Mouse (Mus musculus) layer of hippocampus, adult 9-10 months (tissue): ENCODE results near the gene Arhgap10.
A peak's percentile ranks its signal among the peaks of the same experiment; 100 is the strongest.

Experiments
- DNase-seq: peaks from one replicate; pipeline ENCODE4 v3.0.0; 2022; ENCODE audit warnings: low spot score

Arhgap10 gene

DNA sequence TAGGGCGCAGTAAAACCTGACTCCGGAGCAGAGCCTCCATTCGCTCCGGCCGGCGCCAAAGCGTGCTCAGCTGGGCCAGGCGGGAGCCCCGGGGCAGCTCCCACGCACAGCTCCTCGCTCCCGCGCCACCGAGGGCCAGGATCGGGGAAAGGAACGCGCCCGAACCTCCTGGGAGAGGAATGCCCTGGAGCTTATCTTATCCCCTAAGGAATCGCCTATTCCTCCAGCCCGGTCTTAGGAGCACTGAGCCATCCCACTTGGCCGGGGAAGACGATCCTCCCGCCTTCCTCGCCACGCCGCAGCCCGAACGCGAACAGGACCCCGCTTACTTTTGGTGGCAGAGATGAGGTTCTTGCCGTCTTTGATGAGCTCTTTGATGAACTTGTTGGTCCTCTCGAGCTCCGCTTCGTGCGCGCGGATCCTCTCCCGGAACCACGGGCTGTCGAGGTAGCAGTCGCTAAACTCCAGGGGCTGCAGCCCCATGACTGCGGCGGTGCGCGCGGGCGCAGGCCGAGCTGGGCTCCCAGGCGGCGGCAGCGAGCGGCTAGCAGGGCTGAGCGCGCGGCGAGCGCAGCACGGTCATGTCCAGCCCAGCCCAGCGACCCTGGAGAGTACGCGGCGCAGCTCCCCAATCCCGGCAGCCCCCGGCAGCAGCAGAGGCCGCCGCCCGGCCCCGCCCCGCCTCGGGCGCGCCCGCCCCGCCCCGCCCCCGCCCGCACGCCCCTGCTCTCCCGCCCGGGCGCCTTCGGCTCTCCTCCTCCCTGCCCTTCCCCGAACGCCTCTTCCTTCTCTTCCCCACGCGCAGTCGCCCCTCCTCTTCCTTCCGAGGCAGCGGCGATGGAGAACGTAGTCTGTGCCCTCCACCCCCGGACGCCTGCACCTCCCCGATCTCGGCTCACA, at the start of gene Arhgap10:
Gene Arhgap10 (minus strand): TSS at position 653 of the 900 bp plus-strand sequence.
- DNase-seq = no peak

DNA sequence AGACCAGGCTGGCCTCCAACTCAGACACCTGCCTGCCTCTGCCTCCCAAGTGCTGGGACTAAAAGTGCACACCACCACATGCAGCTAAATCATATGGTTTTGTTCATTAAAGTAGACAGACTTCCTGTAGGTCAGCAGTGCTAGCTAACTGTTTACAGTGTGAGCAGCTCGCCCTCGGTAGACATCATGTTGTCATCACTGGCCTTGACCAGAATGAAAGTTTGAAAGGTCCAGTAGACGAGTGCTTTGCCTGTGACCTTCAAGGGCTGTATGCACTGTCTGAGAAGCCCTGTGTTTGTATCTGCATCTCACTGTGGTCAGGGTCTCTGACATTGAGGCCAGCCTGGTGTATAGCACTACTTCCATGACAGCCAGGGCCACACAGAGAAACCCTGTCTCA, 43.7 kb upstream of the Arhgap10 start:
- no peak for DNase-seq

DNA sequence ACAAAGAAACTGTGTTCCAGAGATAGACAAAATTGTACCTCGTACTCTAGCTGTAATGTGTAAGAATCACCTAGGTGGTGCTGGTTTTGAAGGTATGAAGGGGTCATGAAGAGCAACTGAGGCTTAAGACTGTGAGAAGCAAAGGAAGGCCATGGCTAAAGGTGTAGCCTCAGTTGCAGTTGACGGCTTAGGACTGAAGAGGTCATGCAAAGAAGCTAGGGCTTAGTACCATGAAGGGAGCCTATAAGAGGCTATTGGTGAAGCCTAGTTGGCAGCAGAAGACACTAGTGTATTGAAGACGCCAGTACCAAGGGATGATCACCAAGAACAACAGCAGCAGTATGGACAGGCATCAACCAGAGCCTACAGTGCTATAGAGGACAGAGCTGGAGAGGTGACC, 34.7 kb upstream of the Arhgap10 start:
- no peak for DNase-seq

DNA sequence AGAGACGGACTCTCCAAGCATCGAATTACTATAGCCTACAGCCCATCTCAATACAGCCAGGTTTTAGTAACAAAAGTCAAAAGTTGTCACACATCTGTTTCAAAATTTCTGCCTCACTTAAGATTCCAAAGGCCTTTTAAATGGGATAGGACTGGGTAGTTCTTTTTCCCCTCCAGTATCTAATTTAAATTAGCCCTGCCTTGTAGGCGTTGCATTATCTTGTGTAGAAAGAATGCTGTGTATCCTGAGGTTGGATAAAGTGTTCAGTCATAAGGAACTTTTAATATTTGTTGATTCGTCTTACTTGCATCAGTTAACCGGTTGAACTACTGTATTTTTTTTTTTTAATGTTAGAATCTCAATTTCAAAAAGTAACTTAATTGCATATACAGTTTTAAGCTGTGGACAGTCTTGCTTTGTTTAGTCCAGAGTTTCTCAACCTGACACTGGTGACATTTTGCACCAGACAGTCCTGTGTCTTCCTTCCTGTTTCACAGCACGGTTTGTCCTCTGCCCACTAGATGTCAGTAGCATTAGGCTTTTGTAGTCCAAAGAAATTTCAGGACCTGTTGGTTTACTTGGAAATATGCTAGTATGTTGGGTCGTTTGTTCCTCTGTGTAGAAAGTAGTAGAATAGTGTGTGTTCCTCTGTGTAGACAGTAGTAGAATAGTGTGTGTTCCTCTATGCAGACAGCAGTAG, 32.3 kb upstream of the Arhgap10 start:
- peak; percentile 18 for DNase-seq

DNA sequence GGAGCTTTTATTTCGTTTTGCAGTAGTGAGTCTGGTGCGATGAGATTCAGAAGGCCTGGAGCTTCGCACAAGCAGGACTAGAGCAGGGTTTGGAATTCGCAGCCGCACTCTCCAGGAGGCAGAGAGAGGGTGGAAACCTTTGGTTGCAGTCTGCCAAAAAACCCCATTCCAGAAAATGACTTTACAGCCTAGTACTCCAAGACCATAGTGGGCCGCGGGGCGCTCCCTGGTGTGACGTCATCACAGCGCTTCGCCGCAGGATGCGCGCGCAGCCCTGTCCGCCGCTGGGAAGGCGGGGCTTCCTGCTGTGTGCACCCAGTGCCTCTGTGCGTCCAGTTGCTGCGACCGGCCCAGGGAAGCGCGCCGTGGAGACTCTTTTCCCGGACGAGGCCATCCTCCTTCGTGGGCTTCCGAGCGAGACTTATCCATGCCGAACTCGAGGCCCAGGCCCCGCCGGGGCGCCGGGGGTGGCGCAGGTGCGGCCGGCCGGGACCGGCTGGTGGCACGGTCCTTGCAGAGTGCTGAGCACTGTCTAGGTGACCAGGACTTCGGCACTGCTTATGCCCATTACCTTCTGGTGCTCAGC, 31.5 kb upstream of the Arhgap10 start, which contains the start of gene Prmt9:
Gene Prmt9 (plus strand): TSS at position 277 of the 586 bp plus-strand sequence.
- DNase-seq = peak; percentile 80

DNA sequence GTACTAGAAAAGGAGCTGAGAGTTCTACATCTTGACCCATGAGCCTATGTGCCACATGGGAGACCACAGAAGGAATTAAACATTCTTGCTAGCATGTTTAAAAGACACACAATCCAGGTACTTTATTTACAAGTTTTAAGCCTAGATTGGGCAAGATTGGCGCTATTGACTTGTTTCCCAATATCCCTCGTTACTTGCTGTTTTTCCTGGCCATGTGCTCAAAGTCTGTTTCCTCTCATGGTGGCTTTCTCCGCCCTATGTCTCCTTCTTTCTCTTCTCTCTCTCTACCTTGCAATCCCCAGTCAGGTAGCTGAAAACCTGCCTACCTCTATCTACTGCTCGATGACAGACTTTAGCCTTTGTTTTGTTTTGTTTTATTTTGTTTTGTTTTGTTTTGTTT, 27.9 kb upstream of the Arhgap10 start:
- DNase-seq = no peak

DNA sequence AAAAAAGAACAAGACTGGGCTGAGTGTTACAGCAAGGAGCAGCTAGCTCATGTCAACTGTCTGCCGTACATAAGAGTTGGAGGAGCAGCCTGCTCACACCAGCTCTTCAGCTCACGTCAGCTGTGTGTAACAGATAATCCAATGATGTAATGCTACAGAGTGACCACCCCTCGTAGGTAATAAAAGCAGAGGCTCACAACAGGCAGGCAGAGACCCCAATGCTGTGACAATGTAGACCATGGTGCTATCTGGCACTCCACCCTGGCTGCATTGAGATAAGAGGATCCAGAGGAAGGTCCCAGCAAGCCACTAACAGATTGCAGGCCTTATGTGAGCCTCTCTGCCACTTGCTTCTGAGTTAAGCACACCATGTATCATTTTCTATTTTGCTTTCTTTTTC, 26.7 kb upstream of the Arhgap10 start:
- no peak for DNase-seq

DNA sequence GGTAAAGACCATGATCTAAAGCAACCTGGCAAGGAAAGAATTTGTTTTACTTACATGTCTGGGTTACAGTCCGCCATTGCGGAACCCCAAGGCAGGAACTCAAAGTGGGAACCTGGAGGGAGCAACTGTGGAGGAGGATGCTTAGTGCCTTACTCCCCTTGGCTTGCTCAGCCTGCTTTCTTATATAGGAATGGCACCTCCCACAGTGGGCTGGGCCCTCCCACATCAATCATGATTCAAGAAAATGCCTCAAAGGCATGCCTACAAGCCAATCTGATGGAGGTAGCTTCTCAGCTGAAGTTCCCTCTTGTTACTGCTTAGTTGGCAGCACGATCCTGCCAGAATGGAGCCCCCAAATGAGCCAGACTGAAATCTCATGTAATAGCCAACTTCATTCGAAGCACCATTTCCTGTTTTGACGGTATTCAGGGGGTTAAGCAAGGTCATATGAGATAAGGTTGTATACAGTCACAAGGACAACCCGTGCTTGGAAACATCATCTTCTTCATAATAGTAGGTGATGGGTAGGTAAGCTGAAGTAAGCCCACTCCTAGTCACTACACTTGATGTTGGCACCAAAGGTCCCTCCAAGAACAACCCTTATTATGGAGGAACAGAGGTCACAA, 25.5 kb upstream of the Arhgap10 start:
- DNase-seq = no peak

DNA sequence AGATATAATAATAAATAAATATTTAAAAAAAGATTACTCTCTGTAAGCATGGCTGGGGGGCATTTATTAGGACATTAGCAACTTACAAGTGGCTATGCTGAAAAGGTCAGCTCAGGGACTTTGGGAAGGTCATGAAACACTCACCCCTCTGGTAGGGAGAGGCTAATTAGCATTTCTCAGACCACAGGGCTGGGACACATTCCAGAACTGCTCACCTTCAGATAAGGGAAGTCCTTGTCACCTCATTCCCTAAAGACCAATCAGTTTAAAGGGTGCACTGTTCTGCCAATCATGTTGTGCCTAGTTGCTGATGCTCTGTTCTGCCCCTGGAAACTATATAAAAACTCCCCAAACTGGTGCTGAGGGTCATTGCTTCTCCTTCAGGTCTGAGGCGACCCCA, 20.5 kb upstream of the Arhgap10 start:
- DNase-seq = no peak

DNA sequence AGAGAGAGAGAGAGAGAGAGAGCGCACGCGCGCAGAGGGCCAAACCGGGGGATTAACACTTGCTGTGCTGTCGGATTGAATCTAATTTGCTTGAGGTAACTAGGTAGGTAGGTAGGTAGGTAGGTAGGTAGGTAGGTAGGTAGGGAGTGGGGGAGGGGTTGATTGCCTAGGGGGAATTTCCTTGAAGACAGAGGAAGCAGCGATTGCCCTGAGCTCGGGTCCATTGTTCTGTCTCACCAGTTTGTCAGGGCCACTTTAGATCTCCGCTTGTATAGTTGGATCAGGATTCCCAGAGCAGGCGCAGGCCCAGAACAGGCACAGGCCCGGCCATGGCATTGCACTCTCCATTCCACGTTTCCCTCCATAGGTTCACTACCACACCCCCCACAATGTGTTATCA, 19.1 kb upstream of the Arhgap10 start:
- no peak for DNase-seq

DNA sequence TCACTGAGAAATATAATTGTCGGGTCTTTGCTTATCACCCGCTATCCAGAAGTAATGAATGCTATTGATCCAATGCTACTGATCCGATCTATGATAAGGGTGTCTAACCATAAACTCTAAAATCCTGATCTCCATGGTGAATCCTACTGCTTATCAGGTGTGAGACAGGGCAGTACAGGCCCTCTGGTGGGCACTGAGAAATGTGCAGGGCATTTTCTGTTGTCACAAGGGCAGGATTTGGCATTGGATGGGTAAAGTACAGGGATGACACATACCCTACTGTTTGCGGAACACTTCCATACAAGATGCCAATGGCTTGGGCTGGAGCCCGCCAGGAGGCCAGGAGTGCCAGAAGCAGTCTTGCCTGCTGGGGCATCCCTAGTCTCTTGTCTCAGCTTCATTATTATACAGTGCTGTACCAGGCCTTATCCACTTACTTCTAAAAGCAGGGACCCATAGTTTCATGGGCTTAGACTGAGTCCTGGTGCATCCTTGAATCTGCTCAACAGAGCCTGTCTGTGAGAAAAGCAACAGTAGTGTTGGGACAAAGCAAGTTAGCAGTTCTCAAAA, 17.4 kb upstream of the Arhgap10 start:
- peak; percentile 37 for DNase-seq

DNA sequence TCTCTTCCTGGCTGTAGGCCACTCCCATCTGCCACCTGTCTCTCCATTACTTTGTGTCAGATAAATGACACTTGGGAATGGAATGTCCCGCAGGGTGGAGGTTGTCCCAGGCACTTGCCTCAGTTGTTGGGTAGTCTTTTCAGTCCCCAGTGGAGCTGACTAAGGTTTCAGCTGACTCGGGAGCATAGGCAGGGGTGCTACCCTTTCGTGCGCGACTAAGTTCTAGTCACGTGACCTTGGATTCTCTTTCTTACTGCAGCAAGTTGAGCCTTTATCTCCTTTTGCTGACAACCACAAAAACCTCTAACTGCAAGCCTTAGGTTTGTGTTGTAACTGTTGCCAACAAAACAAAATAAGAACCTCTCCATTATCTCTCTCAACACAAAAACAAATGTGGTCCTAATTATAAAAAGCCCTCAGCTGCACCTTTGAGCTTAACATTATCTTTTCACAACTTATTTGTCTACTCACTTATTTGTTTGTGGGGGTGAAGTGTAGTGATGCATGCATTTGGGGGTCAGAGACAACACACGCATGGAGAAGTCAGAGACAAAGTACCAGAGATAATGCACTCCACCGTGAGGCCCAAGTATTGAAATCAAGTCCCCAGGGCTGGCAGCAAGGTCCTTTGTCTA, 16.7 kb upstream of the Arhgap10 start:
- DNase-seq = no peak

DNA sequence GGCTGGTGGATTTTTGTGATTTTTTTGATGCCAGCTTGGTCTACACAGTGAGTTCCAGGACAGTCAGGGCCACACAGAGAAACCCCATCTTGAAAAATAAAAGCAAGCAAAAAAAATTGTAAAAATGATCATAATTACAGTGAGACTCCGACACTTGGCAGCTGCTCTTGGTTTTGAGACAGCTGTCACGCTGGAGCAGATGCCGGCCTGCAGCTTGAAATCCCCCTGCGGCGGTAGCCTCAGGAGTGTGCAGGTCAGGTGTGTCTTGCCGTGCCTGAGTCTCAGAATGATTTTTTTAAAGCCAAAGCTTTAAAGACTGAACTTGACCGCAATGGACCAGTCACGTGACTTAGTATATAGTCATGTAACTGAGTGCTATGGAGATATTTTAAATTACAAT, 8.4 kb upstream of the Arhgap10 start:
- no peak for DNase-seq

DNA sequence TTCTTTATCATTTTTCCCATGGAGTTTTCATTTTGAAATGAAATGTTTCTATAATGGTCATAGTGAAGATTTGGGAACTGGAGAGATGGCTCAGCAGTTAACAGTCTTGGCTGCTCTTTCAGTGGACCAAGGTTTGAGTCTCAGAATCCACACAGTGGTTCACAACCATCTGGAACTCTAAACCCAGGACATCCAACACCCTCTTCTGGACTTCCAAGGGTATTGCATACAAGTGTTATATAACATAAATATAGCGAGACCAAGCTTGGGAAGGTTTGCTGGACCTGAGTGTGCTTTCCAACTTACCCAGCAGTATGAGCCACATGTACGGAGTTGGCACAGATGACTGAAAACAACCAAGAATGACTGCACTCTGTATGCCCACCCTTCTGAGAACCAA, 7.2 kb upstream of the Arhgap10 start:
- DNase-seq = no peak

DNA sequence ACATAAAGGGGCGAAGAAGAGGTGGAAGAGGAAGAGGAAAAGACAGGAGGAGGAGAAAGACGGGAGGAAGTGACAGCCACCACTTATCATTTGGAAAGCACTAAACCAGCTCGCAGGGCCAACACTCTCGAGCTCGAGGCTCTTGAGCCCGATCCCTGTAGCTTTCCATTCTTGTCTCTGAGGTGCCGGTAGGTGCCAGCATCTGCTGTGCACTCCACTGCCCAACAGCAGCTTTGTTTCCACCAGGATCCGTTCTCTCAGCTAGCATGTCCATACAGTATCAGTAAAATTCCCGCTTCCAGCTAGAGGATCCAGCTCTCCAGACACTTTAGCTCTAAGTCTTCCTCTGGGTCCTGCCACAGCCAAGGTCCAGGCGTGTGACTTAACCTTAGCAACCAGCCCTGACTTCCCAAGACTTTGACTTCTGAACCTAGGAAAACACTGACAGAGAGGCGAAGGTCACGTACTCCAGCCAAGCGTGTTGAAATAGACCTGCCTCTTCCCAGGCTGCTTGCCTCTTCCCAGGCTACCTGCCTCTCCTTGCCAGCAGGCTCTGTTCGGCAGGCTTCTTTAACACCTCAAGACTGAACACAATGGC, 6.4 kb upstream of the Arhgap10 start:
- DNase-seq = no peak

DNA sequence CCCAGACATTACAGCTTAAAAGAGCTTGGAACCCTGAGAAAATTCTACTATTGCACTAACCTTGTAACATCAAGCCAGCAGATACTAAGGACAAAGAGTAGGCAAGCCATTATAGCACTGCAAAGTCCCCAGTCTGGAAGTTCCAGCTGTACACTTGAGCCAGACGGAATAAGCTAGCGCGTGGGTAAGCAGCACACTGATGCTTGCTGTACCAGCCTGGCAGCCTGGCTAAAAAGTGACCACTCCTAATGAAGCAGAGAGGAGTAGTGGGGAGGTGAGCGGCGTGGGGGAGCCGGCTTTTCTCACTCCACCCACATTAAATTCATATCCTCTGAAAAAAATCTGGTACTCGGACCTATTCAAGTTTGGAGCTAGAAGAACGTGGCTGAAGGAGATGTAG, 5.2 kb upstream of the Arhgap10 start:
- no peak for DNase-seq

DNA sequence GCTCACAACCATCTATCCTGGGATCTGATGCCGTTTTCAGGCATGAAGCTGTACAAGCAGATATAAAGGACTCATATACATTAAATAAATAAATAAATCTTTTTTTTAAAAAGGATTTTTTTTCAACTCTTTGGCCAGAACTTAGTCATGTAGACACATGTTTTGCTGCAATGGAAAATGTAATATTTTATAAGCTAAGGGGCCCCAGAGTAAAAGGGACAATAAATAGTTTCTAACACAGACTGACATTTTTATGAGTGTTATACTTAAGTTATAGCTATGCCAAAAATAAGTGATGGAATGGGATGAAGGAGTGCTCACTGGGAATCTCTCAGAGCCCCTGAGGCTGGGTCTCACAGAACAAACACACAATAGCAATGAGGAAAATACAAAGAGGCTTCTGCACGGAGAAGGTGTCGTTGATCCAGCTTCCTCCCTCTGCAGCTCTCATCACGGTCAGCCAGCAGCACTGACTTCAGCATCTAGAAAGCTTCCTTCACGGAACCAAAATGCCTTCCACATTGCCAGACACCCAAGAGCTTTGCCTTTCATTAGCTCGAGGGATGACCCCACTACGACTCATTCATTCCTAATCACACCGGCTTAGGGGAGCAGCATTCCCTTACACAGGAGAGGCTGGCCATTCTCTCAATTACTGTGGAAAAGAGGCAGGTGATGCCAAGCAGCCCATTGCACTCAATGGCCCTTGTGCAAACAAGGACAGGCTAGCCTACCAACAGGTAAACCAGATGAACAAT, 3.5 kb upstream of the Arhgap10 start:
- DNase-seq = no peak

DNA sequence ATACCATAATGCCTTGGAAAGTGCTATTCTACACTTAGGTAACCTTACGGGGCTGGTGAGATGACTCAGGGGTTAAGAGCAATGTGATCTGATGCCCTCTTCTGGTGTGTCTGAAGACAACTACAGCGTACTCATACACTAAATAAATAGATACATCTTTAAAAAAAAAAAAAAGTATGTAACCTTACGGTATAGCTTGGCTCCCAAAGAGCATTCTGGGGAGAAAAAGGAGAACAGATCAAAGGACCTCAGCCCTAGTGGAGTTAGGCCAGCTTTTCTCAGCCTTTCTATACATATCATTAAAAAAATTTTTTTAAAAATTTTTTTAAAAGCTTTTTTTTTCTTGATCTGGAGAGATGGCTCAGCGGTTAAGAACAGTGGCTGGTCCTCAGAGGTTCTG, 2.8 kb upstream of the Arhgap10 start:
- DNase-seq = no peak

DNA sequence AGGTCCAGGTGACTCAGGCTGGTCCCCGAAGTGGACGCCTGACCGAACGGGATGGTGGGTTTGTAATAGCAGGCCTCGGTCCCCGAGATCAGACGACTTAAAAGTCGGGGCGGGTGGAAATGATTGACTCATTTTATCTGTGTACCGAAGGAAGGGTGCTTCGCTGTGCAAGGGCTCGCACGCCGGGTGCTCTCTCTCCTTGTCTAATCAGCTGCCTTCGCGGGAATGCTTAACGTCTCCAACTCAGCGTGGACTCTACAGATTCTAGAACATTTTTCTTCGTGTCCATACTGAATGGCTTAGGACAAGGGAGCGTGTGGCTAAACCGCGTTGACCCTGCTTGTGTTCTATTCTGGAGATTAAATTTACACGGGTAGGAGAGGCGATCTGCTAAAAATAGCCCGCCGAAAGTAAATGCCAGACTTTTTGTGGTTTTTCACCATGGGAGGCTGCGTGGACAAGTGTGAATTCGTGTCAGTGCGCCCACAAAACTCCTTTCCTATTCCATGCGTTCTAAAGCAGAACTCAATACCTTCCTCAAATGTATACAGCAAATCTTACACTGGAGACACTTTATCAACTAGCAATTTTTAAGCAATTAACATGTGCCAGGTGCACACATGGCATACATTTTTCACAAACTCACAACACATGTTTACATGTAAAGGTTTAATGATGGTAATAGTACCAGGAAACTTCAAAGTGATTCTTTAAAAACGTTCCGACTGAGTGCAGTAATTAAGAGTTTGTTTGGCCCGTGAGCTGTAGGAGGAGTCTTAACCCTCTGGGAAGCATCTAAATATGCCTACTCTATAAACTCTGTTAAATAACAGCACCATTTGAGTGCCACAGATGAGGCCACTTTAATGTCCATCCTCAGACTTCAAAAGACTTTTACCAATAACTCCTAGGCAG, 705 bp upstream of the Arhgap10 start:
- DNase-seq = no peak
